Mouse (Mus musculus): Measurements from ENCODE around the gene Unc5b.
"Not testable (repeated sequence)": the region's sequence is repeated elsewhere in the genome, so short reads cannot be mapped to it uniquely, and the experiment has no call there.

The Unc5b gene

DNA sequence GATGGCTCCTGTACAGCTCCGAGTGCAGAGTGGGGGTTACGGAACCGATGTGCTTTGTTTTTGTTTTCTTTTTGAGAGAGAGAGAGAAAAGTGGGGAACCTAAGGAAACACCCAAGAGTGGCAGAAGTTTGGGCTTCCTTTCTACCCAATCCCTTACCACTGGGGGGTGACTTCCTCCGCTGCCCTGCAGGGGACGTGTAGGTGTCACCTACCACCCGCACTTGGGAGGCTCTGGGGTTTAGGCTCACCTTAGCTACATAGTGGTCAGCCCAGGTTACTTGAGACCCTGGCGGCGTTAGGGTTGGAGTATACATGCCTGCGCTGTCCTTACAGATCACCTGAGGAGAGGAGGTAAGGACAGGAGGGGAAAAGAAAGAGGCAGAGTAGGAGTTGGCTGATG lies 78.1 kb downstream of the Unc5b start:
- no peak for DNase-seq (ENCODE audit: low read depth)

DNA sequence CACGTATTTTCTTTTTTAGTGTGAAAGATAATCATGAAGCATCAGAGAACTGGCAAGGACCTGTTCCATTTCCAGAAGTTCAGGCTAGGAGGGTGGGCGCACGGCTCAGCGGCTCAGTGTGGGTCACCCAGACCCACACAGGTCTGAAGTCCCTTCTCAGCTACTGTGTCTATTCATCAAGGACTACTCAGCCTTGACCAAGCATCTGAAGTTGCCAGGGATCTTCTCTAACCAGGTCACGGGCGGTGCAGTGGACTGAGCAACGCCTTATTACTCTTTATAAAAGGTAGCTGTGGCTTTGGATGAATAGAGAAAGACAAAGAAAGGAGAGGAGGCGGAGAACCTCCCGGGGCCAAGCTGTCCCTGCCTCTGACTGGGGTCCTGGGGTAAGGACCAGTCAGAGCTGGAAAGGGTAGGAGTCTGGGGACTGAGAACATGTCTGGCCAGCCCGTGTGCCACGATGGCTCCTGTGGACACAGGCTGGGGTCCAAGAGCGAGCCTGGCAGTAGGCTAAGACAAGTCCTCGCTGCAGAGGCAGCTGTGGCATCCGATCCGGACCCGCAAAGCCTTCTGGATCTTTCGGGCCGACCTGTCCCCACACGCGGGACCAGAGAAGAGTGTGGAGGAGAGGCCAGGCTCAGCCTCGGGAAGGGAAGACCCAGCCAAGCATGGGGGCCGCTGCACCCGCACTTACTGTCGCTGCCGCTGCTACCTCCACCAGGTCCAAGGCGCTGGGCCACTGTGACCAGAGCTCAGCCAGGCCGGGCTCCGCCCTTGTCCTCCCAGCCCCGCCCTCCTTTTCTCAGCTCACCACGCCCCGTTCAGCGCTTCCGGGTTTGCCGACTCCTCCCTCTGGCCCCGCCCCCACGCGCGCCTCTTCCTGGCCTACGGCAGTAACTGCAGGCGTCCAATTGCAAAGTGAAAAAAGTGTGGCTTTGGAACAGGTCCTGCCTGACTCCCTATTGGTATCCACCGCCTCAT lies 79.1 kb downstream of the Unc5b start, which contains the start of gene Slc29a3:
Slc29a3 (minus strand) TSS at position 755 of the 981 bp plus-strand sequence.
- peak; percentile 90 for DNase-seq (ENCODE audit: low read depth)

DNA sequence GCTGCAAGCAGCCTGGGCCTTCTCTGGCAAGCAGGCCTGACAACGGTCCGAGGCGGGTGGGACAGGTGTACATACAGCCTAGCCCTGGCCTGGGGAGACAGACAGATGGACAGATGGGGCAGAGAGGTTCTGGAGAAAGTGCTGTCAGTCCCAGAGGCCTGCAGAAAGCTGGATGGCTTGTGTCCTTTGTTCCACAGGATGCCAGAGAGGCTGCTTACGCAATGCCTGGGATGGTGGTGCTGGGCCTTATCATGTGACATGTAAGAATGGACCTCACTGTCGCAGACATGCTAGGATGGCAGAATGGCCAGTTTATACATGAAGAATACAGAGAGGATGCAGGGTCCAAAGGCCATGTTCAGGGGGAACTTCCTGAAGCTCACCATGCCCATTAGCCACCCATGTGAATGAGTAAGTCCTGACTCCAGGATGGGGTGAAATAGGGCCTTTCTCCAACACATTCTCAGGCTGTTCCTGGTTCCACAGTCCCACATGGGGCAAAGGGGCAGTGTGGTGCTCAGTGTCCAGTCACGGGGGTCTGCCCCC lies 83.6 kb downstream of the Unc5b start:
- no peak for DNase-seq (ENCODE audit: low read depth)

DNA sequence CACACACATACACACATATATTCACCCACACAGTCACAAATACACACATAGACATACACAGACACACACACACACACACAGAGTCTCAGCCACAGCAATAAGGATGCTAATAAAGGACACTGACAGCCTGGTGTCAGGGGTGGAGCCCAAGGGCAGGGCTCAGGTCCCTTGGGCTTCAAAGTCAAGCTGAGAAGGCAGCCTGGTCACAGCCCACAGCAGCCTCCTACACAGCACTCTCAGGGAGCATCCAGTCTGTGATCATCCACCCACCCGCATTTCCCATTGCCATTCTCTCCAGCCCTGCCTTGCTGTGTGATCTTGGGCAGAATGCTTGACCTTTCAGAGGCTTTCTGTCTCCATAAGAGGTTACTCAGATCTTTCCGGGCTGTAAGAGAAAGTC lies 84.9 kb downstream of the Unc5b start:
- no peak for DNase-seq (ENCODE audit: low read depth)

DNA sequence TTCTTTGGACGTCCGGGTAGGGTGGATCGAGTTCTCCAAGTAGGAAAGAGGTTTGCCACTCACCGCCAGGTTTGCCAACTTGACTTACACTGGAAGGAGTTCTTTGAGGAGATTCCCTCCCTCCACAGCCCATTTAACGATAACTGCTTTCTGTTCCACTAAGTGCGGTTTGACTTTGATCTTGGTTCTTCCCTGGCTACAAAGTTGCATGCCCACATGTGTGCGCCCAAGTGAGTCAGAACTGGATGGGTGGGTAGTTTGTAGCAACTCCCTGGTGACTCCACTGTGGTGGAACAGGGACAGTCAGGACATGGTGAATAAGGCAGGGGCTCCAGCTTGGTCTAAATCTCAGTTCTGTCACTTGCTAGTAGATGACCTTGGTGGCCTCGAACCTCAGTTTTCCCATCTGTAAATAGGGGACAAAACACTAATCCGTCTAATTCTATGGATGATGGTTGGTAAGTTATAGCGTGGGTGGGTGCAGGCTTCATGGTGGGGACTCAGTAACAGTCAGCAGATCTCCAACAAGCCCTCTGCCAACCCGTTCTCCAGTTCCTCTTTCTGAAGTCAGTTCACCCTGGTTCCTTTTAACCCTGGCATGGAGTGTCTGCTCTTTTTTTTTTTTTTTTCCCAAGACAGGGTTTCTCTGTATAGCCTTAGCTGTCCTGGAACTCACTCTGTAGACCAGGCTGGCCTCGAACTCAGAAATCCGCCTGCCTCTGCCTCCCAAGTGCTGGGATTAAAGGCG lies 86.7 kb downstream of the Unc5b start:
- DNase-seq (ENCODE audit: low read depth) = no peak

DNA sequence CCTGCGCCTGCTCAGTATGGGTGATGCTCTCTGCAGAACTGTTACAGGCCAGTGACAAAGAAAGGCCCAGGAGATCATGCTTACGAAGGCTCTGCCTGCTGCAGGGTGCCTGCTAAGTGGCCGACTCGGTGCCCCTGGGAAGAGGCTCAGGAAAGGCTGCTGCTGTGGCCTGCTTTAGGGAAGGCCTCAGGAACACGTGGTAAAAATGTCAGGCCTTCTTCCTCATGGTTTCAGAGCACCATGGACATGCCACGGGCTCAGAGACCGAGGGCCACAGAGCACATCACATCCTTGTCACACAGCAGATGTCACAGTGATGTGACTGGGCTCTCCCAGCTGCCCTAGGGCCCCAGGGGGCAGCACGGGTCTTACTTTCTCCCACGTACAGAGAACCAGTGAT lies 87.7 kb downstream of the Unc5b start:
- no peak for DNase-seq (ENCODE audit: low read depth)

DNA sequence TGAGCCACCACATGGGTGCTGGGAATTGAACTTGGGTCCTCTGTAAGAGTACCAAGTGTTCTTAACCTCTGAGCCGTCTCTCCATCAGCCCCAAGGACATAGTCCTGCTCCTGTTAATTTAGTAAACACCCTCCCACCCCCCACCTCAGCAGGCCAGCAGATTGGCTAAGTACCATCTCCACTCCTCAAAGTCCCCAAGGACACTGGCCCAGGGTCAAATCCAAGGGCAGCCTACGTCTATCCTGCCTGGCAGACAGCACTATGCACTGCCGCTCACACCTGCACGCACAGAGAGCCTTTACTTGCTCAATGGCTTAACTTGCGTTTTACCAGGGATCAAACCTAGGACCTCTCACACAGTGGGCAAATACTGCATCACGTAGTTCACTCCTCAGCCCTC lies 88.4 kb downstream of the Unc5b start:
- DNase-seq (ENCODE audit: low read depth) = no peak

DNA sequence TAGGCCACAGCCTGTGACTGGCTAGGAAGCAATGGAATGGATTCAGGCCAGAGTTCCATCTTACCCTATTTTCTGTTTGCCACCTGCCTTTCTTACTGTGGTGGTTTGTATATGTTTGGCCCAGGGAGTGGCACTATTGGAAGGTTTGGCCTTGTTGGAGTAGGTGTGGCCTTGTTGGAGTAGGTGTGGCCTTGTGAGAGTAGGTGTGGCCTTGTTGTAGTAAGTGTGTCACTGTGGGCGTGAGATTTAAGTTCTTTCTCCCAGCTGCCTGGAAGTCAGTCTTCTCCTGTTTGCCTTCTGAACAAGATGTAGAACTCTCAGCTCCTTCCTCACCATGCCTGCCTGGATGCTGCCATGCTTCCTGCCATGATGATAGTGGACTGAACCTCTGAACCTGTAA lies 89.1 kb downstream of the Unc5b start:
- DNase-seq (ENCODE audit: low read depth) = not testable (repeated sequence)

DNA sequence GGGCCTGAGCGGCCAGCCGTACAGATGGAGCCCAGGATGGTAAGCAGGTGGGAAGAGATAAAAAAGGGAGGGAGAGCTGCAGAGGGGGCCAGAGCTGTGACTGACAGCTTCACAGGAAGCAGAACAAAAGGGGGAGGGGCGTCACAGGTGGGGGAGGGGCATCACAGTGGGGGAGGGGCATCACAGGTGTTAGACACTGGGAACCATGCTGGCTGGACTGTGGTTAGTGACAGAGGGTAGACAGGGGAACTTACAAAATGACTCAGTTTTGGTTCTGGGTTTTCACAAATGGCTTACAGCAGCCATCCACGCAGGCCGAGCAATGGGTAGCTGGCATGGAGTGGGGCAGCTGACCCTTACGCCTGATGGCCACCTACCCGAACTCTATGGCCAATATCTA lies 89.9 kb downstream of the Unc5b start:
- DNase-seq (ENCODE audit: low read depth) = no peak

DNA sequence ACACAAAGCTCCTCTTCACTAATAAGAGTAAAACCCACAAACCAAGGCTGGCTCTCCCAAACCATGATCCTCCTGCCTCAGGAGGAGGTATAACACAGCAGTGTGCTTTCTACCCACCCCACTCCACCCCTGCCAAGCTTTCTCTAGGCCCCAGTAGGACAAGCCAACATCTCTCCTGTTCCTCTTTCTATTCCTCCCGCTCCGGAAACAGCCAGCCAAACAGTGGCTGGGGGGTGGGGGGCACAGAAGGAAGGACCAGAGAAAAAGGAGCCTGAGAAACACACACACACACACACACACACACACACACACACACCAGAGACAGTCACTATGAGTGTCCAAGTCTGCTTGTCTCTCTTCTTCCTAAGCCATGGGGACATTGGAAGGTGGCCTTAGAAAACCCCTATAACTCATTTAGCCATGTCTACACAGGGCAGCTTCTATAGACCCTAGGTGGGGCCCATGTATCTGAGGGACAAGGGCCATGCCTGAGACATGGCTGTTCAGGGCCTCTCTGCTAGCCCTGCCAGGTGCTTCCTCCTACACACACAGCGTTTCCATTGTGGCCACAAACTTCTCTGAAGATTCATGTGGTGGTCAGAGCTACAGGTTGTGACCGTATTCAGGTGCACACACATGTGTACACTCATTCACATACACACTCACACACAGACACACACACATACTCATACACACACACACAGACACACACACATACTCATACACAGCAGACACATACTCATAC lies 91.6 kb downstream of the Unc5b start:
- DNase-seq (ENCODE audit: low read depth) = no peak

DNA sequence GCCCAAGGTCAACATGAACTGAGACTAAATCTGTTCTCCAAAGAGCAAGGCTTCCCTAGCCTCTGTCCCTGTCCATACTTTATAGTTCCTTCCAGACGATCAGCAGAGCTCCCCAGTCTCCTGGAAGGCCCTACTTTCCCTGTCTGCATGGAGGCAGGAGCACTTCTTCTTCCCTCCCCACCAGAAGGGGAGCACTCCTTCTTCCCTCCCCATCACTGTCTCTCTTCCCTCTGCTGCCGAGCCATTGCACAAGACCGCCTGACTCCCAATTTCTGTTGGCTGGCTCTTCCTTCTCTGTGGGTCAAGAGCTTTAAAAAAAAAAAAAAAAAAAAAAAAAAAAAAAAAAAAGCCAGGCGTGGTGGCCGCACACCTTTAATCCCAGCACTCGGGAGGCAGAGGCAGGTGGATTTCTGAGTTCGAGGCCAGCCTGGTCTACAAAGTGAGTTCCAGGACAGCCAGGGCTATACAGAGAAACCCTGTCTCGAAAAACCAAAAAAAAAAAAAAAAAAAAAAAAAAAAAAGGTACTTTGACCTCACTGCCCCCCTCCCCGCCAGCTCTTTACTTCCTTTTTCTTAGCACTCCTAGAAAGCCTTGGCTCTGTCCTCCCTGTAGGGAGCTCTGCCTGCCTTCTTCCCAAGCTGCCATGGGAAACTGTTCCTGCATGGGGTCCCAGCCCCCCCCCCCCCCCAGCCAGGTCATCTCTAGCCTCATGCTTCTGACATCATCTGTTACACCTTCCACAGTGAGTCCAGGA lies 93.3 kb downstream of the Unc5b start:
- DNase-seq (ENCODE audit: low read depth) = no peak

DNA sequence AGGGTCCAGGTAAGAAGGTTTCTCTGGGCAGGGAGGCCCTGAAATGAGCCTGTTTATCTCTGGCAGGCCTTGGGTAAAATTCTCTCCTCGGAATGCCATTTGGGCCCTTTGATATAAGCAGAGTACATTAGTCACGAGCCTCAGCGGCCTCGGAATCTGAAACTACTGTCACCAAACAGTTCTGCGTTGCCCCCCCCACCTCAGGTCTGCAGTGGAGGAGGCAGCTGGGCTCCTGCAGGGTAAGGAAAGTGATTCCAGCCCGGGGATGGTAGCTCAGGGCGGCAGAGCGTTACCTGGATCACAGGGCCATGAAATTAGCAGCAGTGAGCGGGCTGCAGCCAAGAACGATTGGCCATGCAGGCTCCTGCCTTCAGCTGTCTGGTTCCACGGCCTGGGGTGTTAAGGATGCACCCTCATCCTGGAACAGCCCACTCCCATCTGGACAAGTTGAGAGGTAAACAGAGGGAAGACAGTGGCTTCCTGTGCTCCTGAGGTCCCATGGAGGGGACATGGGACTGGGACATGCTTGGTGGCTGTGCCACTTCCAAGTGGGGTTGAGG lies 94.1 kb downstream of the Unc5b start:
- DNase-seq (ENCODE audit: low read depth) = no peak

DNA sequence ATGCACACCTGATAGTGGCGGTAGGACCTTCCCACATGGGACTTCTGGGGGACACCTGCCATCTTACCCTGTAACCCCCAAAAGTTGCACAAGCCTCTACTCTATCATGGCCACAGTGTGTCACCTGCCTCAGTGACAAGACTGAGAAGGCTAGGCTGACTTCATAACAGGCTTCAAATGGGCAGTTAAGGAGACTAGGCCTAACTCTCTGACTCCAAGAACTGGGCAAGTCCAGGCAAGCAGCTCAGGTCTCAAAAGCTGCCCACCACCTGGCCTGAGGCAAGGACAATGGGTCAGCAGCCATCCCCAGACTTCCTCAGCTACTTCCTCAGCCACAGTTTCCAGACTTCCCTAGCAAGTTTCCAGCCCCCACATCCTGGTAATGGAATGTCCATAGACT lies 95.6 kb downstream of the Unc5b start:
- no peak for DNase-seq (ENCODE audit: low read depth)

DNA sequence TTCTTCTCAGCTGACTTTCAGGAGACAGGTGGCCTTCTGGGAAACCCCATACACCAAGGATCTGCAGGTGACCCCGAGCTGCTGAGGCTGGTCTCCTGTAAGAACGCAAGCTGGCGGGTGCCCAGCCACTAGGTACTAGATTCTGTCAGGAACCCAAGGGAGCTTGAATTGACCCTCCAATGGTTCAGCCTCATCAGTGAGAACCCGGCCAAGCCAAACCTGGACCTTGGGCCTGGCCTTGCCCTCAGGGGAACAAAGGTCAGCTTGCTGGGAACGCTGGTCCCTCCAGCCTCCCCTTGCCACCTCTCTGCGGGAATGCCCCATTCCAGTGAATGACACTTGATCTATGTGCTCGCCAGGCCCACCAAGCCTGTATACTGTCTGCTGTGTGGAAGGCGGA lies 97.9 kb downstream of the Unc5b start:
- DNase-seq (ENCODE audit: low read depth) = no peak

DNA sequence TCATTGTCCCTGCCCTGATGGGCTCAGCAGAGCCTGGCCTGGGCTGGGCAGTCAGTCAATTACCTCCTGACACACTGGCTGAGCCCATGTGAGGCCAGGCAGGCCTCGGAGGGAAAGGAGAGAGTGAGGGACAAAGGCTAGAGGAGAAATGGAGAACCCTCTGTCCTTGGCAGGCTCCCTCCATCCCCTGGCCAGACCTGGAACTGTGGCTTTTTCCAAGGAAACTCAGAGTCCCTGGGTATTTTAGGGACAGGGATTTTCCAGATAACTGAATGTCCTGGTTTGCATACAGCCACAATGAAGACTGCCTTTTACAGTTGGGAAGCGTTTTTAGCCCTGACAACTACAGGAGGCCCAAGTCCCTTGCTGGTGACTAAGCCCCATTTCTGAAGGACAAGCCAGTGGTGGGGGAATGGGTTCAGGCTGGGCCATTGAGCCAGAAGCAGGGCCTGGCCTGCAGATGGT lies 99.0 kb downstream of the Unc5b start:
- DNase-seq (ENCODE audit: low read depth) = no peak

DNA sequence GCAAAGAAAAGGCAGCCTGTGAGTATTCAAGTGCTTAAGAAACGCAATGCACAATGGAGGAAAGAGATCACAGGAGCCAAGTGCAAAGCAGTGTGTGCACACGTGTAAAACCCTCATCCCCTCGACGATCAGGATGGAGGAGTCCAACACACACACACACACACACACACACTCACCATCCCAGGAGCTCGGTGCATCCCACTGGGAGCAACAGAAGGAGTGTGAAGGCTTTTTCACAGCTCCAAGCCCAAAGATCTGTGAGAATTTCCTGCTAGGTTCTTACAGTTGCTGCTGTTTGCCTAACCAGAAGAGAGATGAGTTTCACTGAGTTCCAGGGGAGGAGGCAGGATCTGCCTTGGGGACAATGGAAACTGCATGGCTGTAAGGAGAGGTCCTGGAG lies 99.6 kb downstream of the Unc5b start:
- no peak for DNase-seq (ENCODE audit: low read depth)

DNA sequence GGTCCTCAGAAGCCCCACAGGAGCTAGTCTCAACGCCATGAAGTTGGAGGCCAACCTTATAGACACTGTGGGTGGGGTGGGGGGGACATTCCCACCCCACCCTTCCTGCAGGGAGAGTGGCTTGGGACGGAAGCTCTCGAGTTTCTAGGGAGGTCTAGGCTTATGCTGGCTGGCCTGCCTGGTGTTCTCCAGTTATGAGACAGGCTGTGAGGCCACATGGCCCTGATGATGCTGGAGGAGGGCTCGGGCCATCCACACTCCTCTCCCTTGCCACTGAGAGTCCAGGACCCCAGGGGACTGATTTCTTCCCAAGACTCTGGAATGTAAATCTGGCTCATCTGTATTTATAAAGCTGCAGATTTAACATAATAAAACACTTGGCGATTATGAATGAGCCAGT lies 104.1 kb downstream of the Unc5b start:
- no peak for DNase-seq (ENCODE audit: low read depth)

DNA sequence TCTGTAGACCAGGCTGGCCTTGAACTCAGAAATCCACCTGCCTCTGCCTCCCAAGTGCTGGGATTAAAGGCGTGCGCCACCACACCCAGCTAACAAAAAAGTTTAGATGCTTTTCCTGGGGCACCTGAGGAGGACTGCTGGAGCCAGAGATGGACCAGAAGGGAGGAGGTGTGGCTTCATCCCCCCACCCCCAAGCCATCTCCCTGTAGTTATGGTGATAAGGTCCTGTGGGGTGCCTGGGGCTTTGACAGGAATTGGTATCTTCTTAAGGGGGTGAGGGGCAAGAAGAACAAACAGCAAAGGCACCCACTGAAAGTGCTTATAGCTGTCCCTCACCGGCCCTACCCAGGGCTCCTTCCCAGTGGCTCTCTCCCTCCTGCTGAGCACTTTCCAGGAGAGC lies 104.5 kb downstream of the Unc5b start:
- DNase-seq (ENCODE audit: low read depth) = no peak

DNA sequence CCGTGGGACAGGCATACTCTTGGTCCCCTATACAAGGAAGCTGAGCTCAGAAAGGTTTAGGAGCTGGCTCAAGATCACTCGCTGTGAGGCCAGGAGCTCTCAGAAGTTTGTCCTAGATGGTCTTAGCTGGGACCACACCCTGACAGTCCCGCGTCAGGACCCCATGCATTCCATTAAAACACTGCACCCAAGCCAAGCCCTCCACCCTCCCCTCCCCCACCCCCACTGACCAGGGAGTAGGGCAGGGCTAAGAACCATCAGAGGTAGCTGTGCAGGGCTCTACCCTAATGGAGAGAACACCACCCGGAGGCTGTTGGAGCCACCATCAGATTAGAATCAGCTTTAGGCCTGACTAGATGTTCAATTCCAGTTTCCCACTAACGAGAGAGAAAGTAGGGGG lies 106.9 kb downstream of the Unc5b start:
- no peak for DNase-seq (ENCODE audit: low read depth)

DNA sequence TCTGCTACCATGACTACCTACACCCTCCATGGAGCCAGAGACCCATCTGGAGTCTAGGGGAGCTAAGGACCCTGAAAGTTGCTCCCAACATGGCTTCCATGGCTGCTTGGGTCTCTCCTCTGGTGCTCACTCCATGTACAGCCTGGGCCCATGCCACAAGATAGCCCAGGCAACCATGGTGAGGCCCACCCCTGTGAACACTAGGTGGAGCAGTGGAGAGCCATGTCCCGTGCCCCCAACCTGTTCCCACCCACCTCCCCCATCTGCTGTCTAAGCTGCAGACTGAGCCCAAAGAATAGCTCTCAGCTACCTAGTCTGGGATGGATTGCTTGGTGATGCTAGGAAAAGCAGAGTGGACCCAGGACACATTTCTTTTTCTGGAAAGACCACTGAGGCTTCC lies 108.0 kb downstream of the Unc5b start:
- no peak for DNase-seq (ENCODE audit: low read depth)

DNA sequence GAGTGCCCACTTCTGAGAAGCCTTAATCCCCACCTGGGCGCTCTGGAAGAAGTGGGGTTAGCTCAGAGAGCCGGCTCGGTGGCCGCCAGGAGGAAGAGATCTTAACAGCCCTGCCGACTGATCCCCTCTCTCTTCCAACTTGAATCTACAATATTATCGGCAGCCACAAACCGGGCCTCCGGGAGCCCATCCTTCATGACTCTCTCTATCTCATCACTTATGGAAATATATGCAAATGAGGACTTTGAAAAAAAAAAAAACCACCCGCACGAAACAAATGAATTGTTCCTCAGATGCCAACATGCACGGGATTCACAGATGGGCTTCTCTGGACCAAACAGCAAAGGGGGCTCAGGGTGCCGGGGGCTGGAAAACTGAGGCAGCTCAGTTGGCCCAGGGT lies 109.7 kb downstream of the Unc5b start:
- no peak for DNase-seq (ENCODE audit: low read depth)
